Mouse (Mus musculus) cerebellum, postnatal 25 days (tissue): ENCODE data around the gene B4galt2.

ENCODE experiments used
- DNase-seq, 2 experiments: peaks; one replicate each; pipeline ENCODE4 v3.0.0; 2021; ENCODE audit warnings: mixed read lengths in 2 of 2

Gene B4galt2

GRCm38 (mm10) chr4:117906196-117906595 is 22.9 kb upstream of the B4galt2 start:
- DNase-seq: peak in 1 of 2 experiments; percentile 52

GRCm38 (mm10) chr4:117904761-117905160 is 21.5 kb upstream of the B4galt2 start:
- DNase-seq: peak; percentile 66 to 71

- DNase-seq: no peak
These were observed 20.8 kb upstream of the B4galt2 start for GRCm38 (mm10) chr4:117904094-117904493.

GRCm38 (mm10) chr4:117898111-117898510 is 14.8 kb upstream of the B4galt2 start:
- no peak for DNase-seq

GRCm38 (mm10) chr4:117896031-117896430 is 12.7 kb upstream of the B4galt2 start:
- DNase-seq: peak; percentile 82 to 84

GRCm38 (mm10) chr4:117895339-117895738 is 12.1 kb upstream of the B4galt2 start:
- no peak for DNase-seq

- DNase-seq: peak; percentile 59 to 66
These were observed 11.3 kb upstream of the B4galt2 start for GRCm38 (mm10) chr4:117894601-117895000.

- DNase-seq: peak in 1 of 2 experiments; percentile 12
These were observed 10.1 kb upstream of the B4galt2 start for GRCm38 (mm10) chr4:117893376-117893775.

GRCm38 (mm10) chr4:117891738-117892161 is 8.5 kb upstream of the B4galt2 start, which contains the start of gene Dph2:
TSS of gene Dph2 (minus strand) at chr4:117892032.
- peak; percentile 81 to 90 for DNase-seq

GRCm38 (mm10) chr4:117890750-117891149 is 7.5 kb upstream of the B4galt2 start:
- no peak for DNase-seq

GRCm38 (mm10) chr4:117890031-117890430 is 6.7 kb upstream of the B4galt2 start:
- no peak for DNase-seq

- no peak for DNase-seq
These were observed 6.2 kb upstream of the B4galt2 start for GRCm38 (mm10) chr4:117889471-117889870.

- no peak for DNase-seq
These were observed 4.6 kb upstream of the B4galt2 start for GRCm38 (mm10) chr4:117887920-117888319.

GRCm38 (mm10) chr4:117887133-117887532 is 3.8 kb upstream of the B4galt2 start, which contains the start of gene Atp6v0b:
TSS of gene Atp6v0b (minus strand) at chr4:117887333.
- DNase-seq: peak; percentile 97 to 99

- no peak for DNase-seq
These were observed 3.4 kb upstream of the B4galt2 start for GRCm38 (mm10) chr4:117886644-117887043.

GRCm38 (mm10) chr4:117885994-117886393 is 2.7 kb upstream of the B4galt2 start:
- no peak for DNase-seq

GRCm38 (mm10) chr4:117885093-117885492 is 1.8 kb upstream of the B4galt2 start:
- DNase-seq: no peak

- DNase-seq: no peak
These were observed 859 bp upstream of the B4galt2 start for GRCm38 (mm10) chr4:117884146-117884545.

- DNase-seq: no peak
These were observed 4.6 kb downstream of the B4galt2 start for GRCm38 (mm10) chr4:117878703-117879102.

- DNase-seq: no peak
These were observed 5.0 kb downstream of the B4galt2 start for GRCm38 (mm10) chr4:117878301-117878700.

GRCm38 (mm10) chr4:117873615-117874014 is 9.7 kb downstream of the B4galt2 start:
- DNase-seq: no peak

GRCm38 (mm10) chr4:117872471-117872886 is 10.8 kb downstream of the B4galt2 start, which contains the start of gene Ccdc24:
TSS of gene Ccdc24 (minus strand) at chr4:117872557.
- DNase-seq: no peak

GRCm38 (mm10) chr4:117871787-117872186 is 11.5 kb downstream of the B4galt2 start:
- no peak for DNase-seq

GRCm38 (mm10) chr4:117870437-117870836 is 12.8 kb downstream of the B4galt2 start:
- DNase-seq: no peak

- DNase-seq: no peak
These were observed 14.0 kb downstream of the B4galt2 start for GRCm38 (mm10) chr4:117869317-117869716.
